Mouse (Mus musculus) thymus, adult 2 months (tissue): ENCODE results near the gene Phpt1. TPM values are rescaled to one million over a fixed set of nuclear protein-coding genes. Genes with fewer than 3 reads are reported as not detected.

Experiments used
- DNase-seq: peaks from one replicate; pipeline ENCODE4 v3.0.0; 2021
- H3K27ac ChIP-seq: fragments of 200-500 bp; 2 replicates; pipeline ENCODE4 v1.5.1; 2012; ENCODE audit warnings: low read length, control low read depth; ENCODE audit not compliant: control insufficient read depth, insufficient read depth
- H3K27me3 ChIP-seq: fragments of 200-500 bp; 2 replicates; pipeline ENCODE4 v1.6.1; 2012; ENCODE audit warnings: mild to moderate bottlenecking, low read length, moderate library complexity, mixed read lengths; ENCODE audit not compliant: control insufficient read depth, insufficient read depth
- H3K36me3 ChIP-seq: fragments of 200-500 bp; 2 replicates; pipeline ENCODE4 v1.6.1; 2012; ENCODE audit warnings: mild to moderate bottlenecking, low read length, moderate library complexity; ENCODE audit not compliant: control insufficient read depth, insufficient read depth
- H3K4me1 ChIP-seq: fragments of 200-500 bp; replicated peaks from 2 replicates; pipeline ENCODE4 v1.6.1; 2012; ENCODE audit warnings: low read length; ENCODE audit not compliant: control insufficient read depth, insufficient read depth
- H3K4me3 ChIP-seq: fragments of 200-500 bp; 2 replicates; pipeline ENCODE4 v1.5.1; 2012; ENCODE audit warnings: mild to moderate bottlenecking, low read length, control low read depth, moderate library complexity; ENCODE audit not compliant: control insufficient read depth, insufficient read depth
- CTCF ChIP-seq: fragments of 200-500 bp; IDR thresholded peaks from 2 replicates; pipeline ENCODE4 v1.5.1; 2012; ENCODE audit warnings: mild to moderate bottlenecking, control low read depth, low read length, moderate library complexity, borderline replicate concordance; ENCODE audit not compliant: control insufficient read depth, poor library complexity, insufficient read depth; ENCODE audit errors: extremely low read depth
- POLR2A ChIP-seq: fragments of 200-500 bp; IDR thresholded peaks from 2 replicates; pipeline ENCODE4 v1.6.1; 2012; ENCODE audit warnings: mild to moderate bottlenecking, low read length, control low read depth, moderate library complexity; ENCODE audit not compliant: control insufficient read depth, poor library complexity, insufficient read depth; ENCODE audit errors: extremely low read depth
- WGBS: fragments of 180-500 bp; shearing (Covaris S2); methylation state at CpG from one replicate; pipeline ENCODE4 v1.1.7; 2018; 5-methylcytosine and 5-hydroxymethylcytosine counted together
- polyA plus RNA-seq: library from polyadenylated mRNA; depleted of rRNA; stranded (reverse); fragments of >200 nt; gene quantifications from 2 replicates; pipeline ENCODE4 v1.2.3, GENCODE M21; 2012; rRNA removed

The Phpt1 gene
- polyA plus RNA-seq, 1 experiment: 94.7 TPM

- H3K27ac ChIP-seq: peak overlapping the region; percentile 64
- H3K4me1 ChIP-seq: peaks cover 4% of the 10 kb centered on the region
- H3K4me3 ChIP-seq: no peak overlapping the region
- peaks cover 76% of the 10 kb centered on the region for H3K36me3 ChIP-seq
- no peak for DNase-seq
- TF ChIP-seq CTCF: no peak
- TF ChIP-seq POLR2A: no peak
- no peaks in the 10 kb centered on the region for H3K27me3 ChIP-seq
- WGBS: 90% methylated on average over 2 of the region's 2 CpGs
Measured at GRCm38 (mm10) chr2:25533707-25534106, 41.3 kb downstream of the Phpt1 start.

DNA sequence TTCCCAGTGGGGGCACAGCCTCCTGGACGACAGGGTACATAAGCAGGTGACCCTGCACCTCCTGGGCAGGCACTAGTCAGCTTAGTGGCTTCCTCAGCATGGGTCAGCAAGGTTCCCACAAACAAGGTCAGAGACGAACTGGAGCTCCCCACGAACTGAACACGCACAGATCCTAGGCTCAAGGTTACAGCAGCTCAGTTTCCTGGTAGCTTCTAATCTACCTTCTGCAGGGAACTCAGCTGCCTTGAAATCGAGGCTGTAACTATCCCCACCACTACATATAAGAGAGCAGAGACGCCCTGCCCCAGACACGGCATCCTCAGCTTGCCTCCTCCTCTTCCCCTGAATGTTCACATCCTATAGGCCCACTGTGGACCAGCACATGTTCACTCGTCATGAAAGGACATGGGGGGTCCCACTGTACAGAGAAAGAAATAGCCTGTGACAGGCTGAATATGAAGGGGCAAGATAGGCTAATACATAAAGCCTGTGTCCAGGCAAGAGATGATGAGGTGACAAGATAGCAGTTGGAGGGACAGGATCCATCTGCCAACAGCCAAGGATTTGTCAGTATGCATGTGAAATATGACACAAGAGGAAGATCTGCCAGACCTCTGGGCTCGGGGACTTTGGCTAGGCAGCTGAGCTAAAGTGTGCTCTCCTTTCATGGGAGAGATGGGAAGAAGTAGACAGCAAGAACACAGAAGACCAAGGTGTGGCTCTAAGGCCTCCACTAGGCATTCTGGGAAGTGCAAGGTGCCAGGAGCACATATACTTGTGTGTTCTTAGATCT lies 48.3 kb downstream of the Phpt1 start:
- TF ChIP-seq CTCF (no peak), POLR2A (no peak)
- no peak overlapping the region for H3K27ac ChIP-seq

More for the DNA sequence above, 48.3 kb downstream of the Phpt1 start:
- DNase-seq: no peak
- Histone ChIP-seq H3K27me3 (no peaks in the 10 kb centered on the region), H3K36me3 (peaks cover 87% of the 10 kb centered on the region), H3K4me1 (no peaks in the 10 kb centered on the region), H3K4me3 (no peak overlapping the region)
- 95% methylated on average over 9 of the region's 9 CpGs for WGBS

Other genes starting within 250 kb of the Phpt1 start
- 23.1 and 26.3 TPM in 2 replicates for gene Man1b1, start 242.9 kb downstream of the Phpt1 start, polyA plus RNA-seq
- 24.5 and 25.6 TPM in 2 replicates for gene Dpp7, start 218.9 kb downstream of the Phpt1 start, polyA plus RNA-seq
- gene Uap1l1, start 209.5 kb downstream of the Phpt1 start, polyA plus RNA-seq: 23.0 and 24.4 TPM in 2 replicates
- 29.7 and 45.2 TPM in 2 replicates for gene Sapcd2, start 202.9 kb downstream of the Phpt1 start, polyA plus RNA-seq
- gene Entpd2, start 179.3 kb downstream of the Phpt1 start, polyA plus RNA-seq: 11.7 and 14.0 TPM in 2 replicates
- gene Npdc1, start 175.9 kb downstream of the Phpt1 start, polyA plus RNA-seq: 28.4 and 30.8 TPM in 2 replicates
- gene Fut7, start 152.0 kb downstream of the Phpt1 start, polyA plus RNA-seq: 1.9 and 2.0 TPM in 2 replicates
- gene Abca2, start 146.5 kb downstream of the Phpt1 start, polyA plus RNA-seq: 86.6 and 100 TPM in 2 replicates
- 11.6 and 17.3 TPM in 2 replicates for gene Clic3, start 118.4 kb downstream of the Phpt1 start, polyA plus RNA-seq
- gene Paxx, start 114.1 kb downstream of the Phpt1 start, polyA plus RNA-seq: 165 and 192 TPM in 2 replicates
- 4.4 and 13.8 TPM in 2 replicates for gene Ptgds, start 105.2 kb downstream of the Phpt1 start, polyA plus RNA-seq
- not detected in 2 replicates for gene Lcn12, start 81.3 kb downstream of the Phpt1 start, polyA plus RNA-seq
- 59.2 and 77.5 TPM in 2 replicates for gene Fbxw5, start 74.5 kb downstream of the Phpt1 start, polyA plus RNA-seq
- gene C8g, start 73.5 kb downstream of the Phpt1 start, polyA plus RNA-seq: 4.7 and 5.0 TPM in 2 replicates
- gene Traf2, start 28.3 kb downstream of the Phpt1 start, polyA plus RNA-seq: 47.7 and 49.9 TPM in 2 replicates
- gene Edf1, start 17.4 kb downstream of the Phpt1 start, polyA plus RNA-seq: 142 and 152 TPM in 2 replicates
- gene Mamdc4, start 379 bp downstream of the Phpt1 start, polyA plus RNA-seq: 18.9 and 25.8 TPM in 2 replicates
- gene Ajm1, start 6.5 kb upstream of the Phpt1 start, polyA plus RNA-seq: 7.0 and 7.4 TPM in 2 replicates
- 83.4 and 89.6 TPM in 2 replicates for gene Rabl6, start 33.3 kb upstream of the Phpt1 start, polyA plus RNA-seq
- gene Ccdc183, start 42.5 kb upstream of the Phpt1 start, polyA plus RNA-seq: not detected in 2 replicates
- 4.9 and 12.3 TPM in 2 replicates for gene Tmem141, start 46.8 kb upstream of the Phpt1 start, polyA plus RNA-seq
- 7.8 TPM in 2 replicates for gene Fcna, start 52.8 kb upstream of the Phpt1 start, polyA plus RNA-seq
- gene Lcn8, start 77.9 kb upstream of the Phpt1 start, polyA plus RNA-seq: 0.24 TPM in 1 of 2 replicates, not detected in the other
- gene Lcn5, start 82.7 kb upstream of the Phpt1 start, polyA plus RNA-seq: not detected in 2 replicates
- gene Lcn6, start 101.6 kb upstream of the Phpt1 start, polyA plus RNA-seq: 0.20 and 0.26 TPM in 2 replicates
- gene Lcn10, start 107.5 kb upstream of the Phpt1 start, polyA plus RNA-seq: 0.73 and 0.84 TPM in 2 replicates
- gene Obp2a, start 124.8 kb upstream of the Phpt1 start, polyA plus RNA-seq: 0.45 and 0.54 TPM in 2 replicates
- gene Bmyc, start 131.5 kb upstream of the Phpt1 start, polyA plus RNA-seq: 36.4 and 43.2 TPM in 2 replicates
- gene Obp2b, start 161.8 kb upstream of the Phpt1 start, polyA plus RNA-seq: not detected in 2 replicates
- gene Lcn3, start 190.3 kb upstream of the Phpt1 start, polyA plus RNA-seq: 0.16 TPM in 1 of 2 replicates, not detected in the other
- 0.23 and 0.49 TPM in 2 replicates for gene Lcn11, start 201.8 kb upstream of the Phpt1 start, polyA plus RNA-seq
- 1.0 and 2.4 TPM in 2 replicates for gene Gm13539, start 207.0 kb upstream of the Phpt1 start, polyA plus RNA-seq
- not detected in 2 replicates for gene Glt6d1, start 240.6 kb upstream of the Phpt1 start, polyA plus RNA-seq
- not detected in 2 replicates for gene Lcn9, start 247.9 kb upstream of the Phpt1 start, polyA plus RNA-seq